Mouse (Mus musculus) Patski (cell line): ENCODE measurements around the gene Pola1. TPM values are rescaled to one million over a fixed set of nuclear protein-coding genes. Genes with fewer than 3 reads are reported as not detected.
"Not testable (repeated sequence)": the region's sequence is repeated elsewhere in the genome, so short reads cannot be mapped to it uniquely, and the experiment has no call there.

Experiments used
- ATAC-seq: fragments of 100-300 bp; one replicate; pipeline ENCODE4 v1.8.0; 2021
- CTCF ChIA-PET: fragments of 350-600 bp; sonication (Branson Sonifier 250); formaldehyde crosslinking; loops from one replicate; lab custom pipeline; 2022; ENCODE audit warnings: inconsistent platforms; lab: Charles Lee
- POLR2A ChIA-PET: fragments of 350-600 bp; sonication (Branson Sonifier 250); formaldehyde crosslinking; loops from one replicate; lab custom pipeline; 2022; ENCODE audit warnings: antibody characterized with exemption, inconsistent platforms; lab: Charles Lee
- DNase-seq: peaks from one replicate; pipeline ENCODE4 v3.0.0-alpha.2; 2011; ENCODE audit warnings: low read depth, low spot score
- H3K27me3 ChIP-seq: fragments of 371-371 bp; one replicate; pipeline ENCODE4 v1.5.1; 2021
- CTCF ChIP-seq: fragments of 100-300 bp; IDR thresholded peaks from one replicate; pipeline ENCODE4 v1.5.1; 2021
- in situ Hi-C: fragments of 300-500 bp; cut with MboI; formaldehyde crosslinking; loops from 3 replicates; pipeline ENCODE4 v1.11.1; 2018; ENCODE audit warnings: low pct_unique_long_range_greater_than_20kb, mixed read lengths
- polyA plus RNA-seq: library from polyadenylated mRNA; unstranded; gene quantifications from one replicate; pipeline ENCODE4 v1.2.3, GENCODE M21; 2021

Pola1 gene
- polyA plus RNA-seq, 1 experiment from 2014 or later, result 12.5 TPM

- ChIA-PET POLR2A (no interaction called here), CTCF (interaction anchor here (0.8 to 2.5 kb wide), 11 partner anchors 10 to 395 kb away, joined by 3 to 13 read pairs (median 3); no protein-coding TSS in a partner anchor)
- in situ Hi-C loops, result loop anchor here (5.0 kb wide), 1 partner anchor 393 kb away; no protein-coding TSS in a partner anchor
- ATAC-seq (no peak), DNase-seq (no peak)
- H3K27me3 ChIP-seq, result peaks cover 54% of the 10 kb centered on the region
- peak; percentile 45 for TF ChIP-seq CTCF
Measured at GRCm38 (mm10) chrX:93465711-93466110, 166.2 kb downstream of the Pola1 start.

- in situ Hi-C loops, result no loop called here
- ATAC-seq, result no peak
- DNase-seq, result no peak
- POLR2A ChIA-PET, result no interaction called here
- TF ChIP-seq CTCF, result no peak
- H3K27me3 ChIP-seq, result peaks cover 74% of the 10 kb centered on the region
- CTCF ChIA-PET, result interaction anchor here (0.7 kb wide), 1 partner anchor 100 kb away, joined by 3 read pairs; no protein-coding TSS in a partner anchor
Measured at GRCm38 (mm10) chrX:93429738-93430260, 202.2 kb downstream of the Pola1 start.

GRCm38 (mm10) chrX:93428956-93429737 is 202.8 kb downstream of the Pola1 start:
- ChIA-PET POLR2A (no interaction called here), CTCF (interaction anchor here (0.7 kb wide), 1 partner anchor 99 kb away, joined by 3 read pairs; no protein-coding TSS in a partner anchor)
- no peak for TF ChIP-seq CTCF
- H3K27me3 ChIP-seq, result peaks cover 70% of the 10 kb centered on the region
- DNase-seq (no peak), ATAC-seq (no peak)
- in situ Hi-C loops, result no loop called here

GRCm38 (mm10) chrX:93400871-93401270 is 231.1 kb downstream of the Pola1 start:
- ATAC-seq, in situ Hi-C loops, POLR2A ChIA-PET, CTCF ChIA-PET, DNase-seq: not testable (repeated sequence)
- peaks cover 27% of the 10 kb centered on the region for H3K27me3 ChIP-seq

- peaks cover 13% of the 10 kb centered on the region for H3K27me3 ChIP-seq
- DNase-seq (no peak), ATAC-seq (no peak)
- ChIA-PET CTCF (interaction anchor here (0.9 to 1.7 kb wide), 3 partner anchors 9 to 11 kb away, joined by 3 to 4 read pairs (median 3); no protein-coding TSS in a partner anchor), POLR2A (no interaction called here)
- in situ Hi-C loops, result no loop called here
- TF ChIP-seq CTCF, result no peak
Measured at GRCm38 (mm10) chrX:93397089-93397488, 234.9 kb downstream of the Pola1 start.

- TF ChIP-seq CTCF, result no peak
- DNase-seq (no peak), ATAC-seq (no peak)
- in situ Hi-C loops, result no loop called here
- POLR2A ChIA-PET, result no interaction called here
- CTCF ChIA-PET, result no interaction called here
- peaks cover 42% of the 10 kb centered on the region for H3K27me3 ChIP-seq
Measured at GRCm38 (mm10) chrX:93377285-93377972, 254.5 kb downstream of the Pola1 start.

GRCm38 (mm10) chrX:93373503-93373902 is 258.5 kb downstream of the Pola1 start:
- CTCF ChIA-PET, result no interaction called here
- peaks cover 40% of the 10 kb centered on the region for H3K27me3 ChIP-seq
- no peak for TF ChIP-seq CTCF
- POLR2A ChIA-PET, result no interaction called here
- in situ Hi-C loops, result no loop called here
- no peak for ATAC-seq
- no peak for DNase-seq

GRCm38 (mm10) chrX:93369708-93370107 is 262.2 kb downstream of the Pola1 start:
- CTCF ChIA-PET, result no interaction called here
- POLR2A ChIA-PET, result no interaction called here
- no peak for ATAC-seq
- peaks cover 24% of the 10 kb centered on the region for H3K27me3 ChIP-seq
- no peak for DNase-seq
- no peak for TF ChIP-seq CTCF
- in situ Hi-C loops, result no loop called here

GRCm38 (mm10) chrX:93368211-93368610 is 263.7 kb downstream of the Pola1 start:
- DNase-seq, result no peak
- in situ Hi-C loops, result no loop called here
- no peak for ATAC-seq
- CTCF ChIA-PET, result no interaction called here
- H3K27me3 ChIP-seq, result peaks cover 22% of the 10 kb centered on the region
- no peak for TF ChIP-seq CTCF
- POLR2A ChIA-PET, result no interaction called here

- H3K27me3 ChIP-seq, result peaks cover 31% of the 10 kb centered on the region
- in situ Hi-C loops, result no loop called here
- ATAC-seq (no peak), DNase-seq (no peak)
- TF ChIP-seq CTCF, result no peak
- ChIA-PET CTCF (no interaction called here), POLR2A (no interaction called here)
Measured at GRCm38 (mm10) chrX:93321336-93321735, 310.6 kb downstream of the Pola1 start.
